Mouse (Mus musculus) cortical plate, adult 2 months (tissue): ENCODE measurements around the gene Zfp94. TPM values are rescaled to one million over a fixed set of nuclear protein-coding genes. Genes with fewer than 3 reads are reported as not detected.
A peak's percentile ranks its signal among the peaks of the same experiment; 100 is the strongest.

ENCODE experiments used
- H3K27ac ChIP-seq: fragments of 200-500 bp; 2 replicates; pipeline ENCODE4 v1.5.1; 2012; ENCODE audit warnings: low read length, control low read depth, inconsistent platforms; ENCODE audit not compliant: insufficient read depth
- H3K4me1 ChIP-seq: fragments of 200-500 bp; 2 replicates; pipeline ENCODE4 v1.6.1; 2011; ENCODE audit warnings: low read length; ENCODE audit not compliant: control insufficient read depth, insufficient read depth
- H3K4me3 ChIP-seq: fragments of 200-500 bp; 2 replicates; pipeline ENCODE4 v1.5.1; 2011; ENCODE audit warnings: mild to moderate bottlenecking, low read length, control low read depth; ENCODE audit not compliant: insufficient read depth
- CTCF ChIP-seq: fragments of 200-500 bp; IDR thresholded peaks from 2 replicates; pipeline ENCODE4 v1.5.1; 2011; ENCODE audit warnings: mild to moderate bottlenecking, control low read depth, low read length; ENCODE audit not compliant: insufficient read depth; ENCODE audit errors: extremely low read depth
- POLR2A ChIP-seq: fragments of 200-500 bp; IDR thresholded peaks from 2 replicates; pipeline ENCODE4 v1.6.1; 2011; ENCODE audit warnings: mild to moderate bottlenecking, low read length, control low read depth; ENCODE audit not compliant: insufficient read depth; ENCODE audit errors: extremely low read depth
- polyA plus RNA-seq: library from polyadenylated mRNA; depleted of rRNA; stranded (reverse); fragments of >200 nt; gene quantifications from 2 replicates; pipeline ENCODE4 v1.2.3, GENCODE M21; 2012; rRNA removed

Gene Zfp94
- polyA plus RNA-seq = 20.2 and 22.4 TPM in 2 replicates

DNA sequence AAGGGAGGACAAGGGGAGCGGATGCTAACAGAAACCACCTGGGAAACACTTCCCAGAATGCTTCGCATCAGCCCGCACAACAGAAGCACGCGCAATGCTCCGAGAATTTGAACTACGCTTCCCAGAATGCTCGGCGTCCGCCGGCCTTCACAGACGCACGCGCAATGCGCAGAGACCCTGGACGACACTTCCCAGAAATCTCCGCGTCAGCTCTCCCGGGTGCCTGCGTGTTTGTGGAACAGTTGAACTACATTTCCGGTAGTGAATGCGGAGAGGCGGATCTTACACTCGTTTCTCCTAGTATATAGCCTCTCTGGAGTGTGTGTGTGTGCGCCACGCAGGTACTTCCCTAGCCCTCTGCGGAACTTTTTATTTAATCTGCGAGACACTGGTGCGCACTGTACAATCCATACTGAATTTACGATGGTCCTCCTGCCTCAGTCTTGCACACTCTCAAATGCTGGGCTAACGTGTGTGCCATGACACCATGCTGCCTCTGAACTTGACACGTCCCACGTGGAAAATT is at the start of gene Zfp94:
Zfp94 (minus strand) TSS at position 100 of the 526 bp plus-strand sequence.
- peaks cover 4% of the 10 kb centered on the region for H3K4me1 ChIP-seq
- no peak within 1 kb of the TSS for H3K27ac ChIP-seq
- peak within 1 kb of the TSS; percentile 91 for H3K4me3 ChIP-seq
- no peak for TF ChIP-seq CTCF
- peak; percentile 85 for TF ChIP-seq POLR2A

DNA sequence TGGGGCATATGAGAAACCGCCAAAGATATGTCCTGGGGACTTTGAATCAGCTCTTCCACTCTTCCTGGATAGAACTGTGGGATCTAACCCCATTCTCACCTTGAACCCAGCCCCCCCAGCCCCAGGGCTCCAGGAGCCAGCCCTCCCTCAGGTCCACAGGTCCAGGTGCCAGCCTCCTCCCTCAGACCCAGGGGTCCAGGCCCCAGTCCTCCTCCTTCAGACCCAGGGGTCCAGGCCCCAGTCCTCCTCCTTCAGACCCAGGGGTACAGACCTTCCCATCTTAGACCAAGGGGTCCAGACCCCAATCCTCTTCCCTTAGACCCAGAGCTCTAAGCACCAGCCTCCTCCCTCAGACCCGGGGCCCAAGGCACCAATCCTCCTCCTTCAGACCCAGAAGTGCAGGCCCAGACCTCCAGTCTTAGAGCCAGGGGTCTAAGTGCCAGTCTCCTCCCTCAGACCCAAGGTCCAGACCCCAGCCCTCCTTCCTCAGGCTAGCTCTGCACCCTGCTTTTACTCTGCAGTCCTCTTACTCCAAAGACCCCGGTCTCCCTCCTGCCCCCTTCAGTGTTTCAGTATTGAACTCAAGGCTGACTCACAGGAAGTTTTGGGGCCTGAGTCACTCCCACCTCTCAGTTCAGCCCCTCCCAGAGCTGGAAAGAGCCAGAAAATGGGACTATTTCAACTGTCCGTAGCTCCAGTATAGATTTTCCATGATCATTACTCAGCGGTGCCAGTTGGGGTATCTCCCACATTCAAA is 49.0 kb upstream of the Zfp94 start:
- H3K4me1 ChIP-seq = peaks cover 1% of the 10 kb centered on the region; the same call in 1 of the 2 replicates
- no peak for TF ChIP-seq POLR2A
- no peak for TF ChIP-seq CTCF
- no peak overlapping the region for H3K4me3 ChIP-seq
- H3K27ac ChIP-seq = no peak overlapping the region

DNA sequence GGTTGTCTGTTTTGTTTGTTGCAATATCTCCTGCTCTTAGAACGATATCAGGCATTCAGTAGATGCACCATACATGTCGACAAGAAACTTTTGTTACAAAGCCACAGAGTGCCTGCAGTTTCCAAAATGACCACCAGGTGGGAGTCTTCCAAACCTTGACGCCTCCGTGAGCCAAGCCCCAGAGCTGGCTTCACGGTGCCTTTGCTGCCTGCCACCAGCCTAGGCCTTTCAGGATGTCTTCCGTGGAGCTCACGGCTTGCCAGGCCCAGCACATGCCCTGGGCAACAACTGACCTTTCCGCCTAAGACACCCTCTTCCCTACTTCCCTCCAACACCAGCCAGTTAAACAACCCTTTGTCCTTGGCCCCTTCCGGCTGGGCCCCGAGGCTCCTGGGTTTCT is 48.4 kb upstream of the Zfp94 start:
- Histone ChIP-seq H3K27ac (no peak overlapping the region), H3K4me1 (peaks cover 1% of the 10 kb centered on the region; the same call in 1 of the 2 replicates), H3K4me3 (no peak overlapping the region)
- TF ChIP-seq CTCF (peak; percentile 75), POLR2A (peak; percentile 21; the same call in 1 of the 2 replicates)

DNA sequence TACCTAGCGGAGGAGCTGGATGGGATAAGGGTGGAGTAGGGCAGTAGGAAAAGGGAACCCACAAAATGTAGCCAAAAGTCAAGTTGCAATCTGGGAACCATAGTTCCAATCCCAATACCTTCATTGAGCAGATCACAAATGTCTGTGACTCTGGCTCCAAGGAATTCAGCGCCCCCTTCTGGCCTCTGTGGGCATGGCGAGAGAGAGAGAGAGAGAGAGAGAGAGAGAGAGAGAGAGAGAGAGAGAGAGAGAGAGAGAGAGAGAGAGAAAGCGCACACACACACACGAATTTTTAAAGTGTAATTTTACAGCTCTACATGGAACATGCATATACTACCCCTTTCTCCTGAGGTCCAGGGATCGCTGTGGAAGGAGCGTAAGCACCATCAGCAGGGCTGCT is 46.8 kb upstream of the Zfp94 start:
- TF ChIP-seq CTCF = peak; percentile 28; the same call in 1 of the 2 replicates
- no peak for TF ChIP-seq POLR2A
- Histone ChIP-seq H3K27ac (no peak overlapping the region), H3K4me1 (peaks cover 1% of the 10 kb centered on the region; the same call in 1 of the 2 replicates), H3K4me3 (no peak overlapping the region)

DNA sequence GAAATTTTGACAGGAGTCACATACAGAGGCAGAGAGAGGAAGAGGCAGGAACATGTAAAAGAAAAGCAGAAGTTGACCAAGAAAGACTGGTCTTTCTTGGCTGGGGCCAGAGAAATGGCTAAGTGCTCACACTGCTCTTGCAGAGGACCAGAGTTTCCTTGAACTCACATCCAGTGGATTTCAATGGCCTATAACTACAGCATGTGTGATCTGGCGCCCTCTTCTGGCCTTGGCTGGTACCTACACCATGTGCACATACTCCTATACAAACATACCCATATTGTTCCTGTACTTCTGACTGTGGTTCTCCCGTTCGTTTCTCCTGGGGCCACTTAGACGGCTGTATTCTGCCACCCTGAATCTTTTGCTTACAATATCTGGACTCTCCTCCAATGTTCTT is 44.5 kb upstream of the Zfp94 start:
- TF ChIP-seq CTCF (no peak), POLR2A (no peak)
- no peak overlapping the region for H3K27ac ChIP-seq
- H3K4me1 ChIP-seq = peaks cover 1% of the 10 kb centered on the region; the same call in 1 of the 2 replicates
- no peak overlapping the region for H3K4me3 ChIP-seq

DNA sequence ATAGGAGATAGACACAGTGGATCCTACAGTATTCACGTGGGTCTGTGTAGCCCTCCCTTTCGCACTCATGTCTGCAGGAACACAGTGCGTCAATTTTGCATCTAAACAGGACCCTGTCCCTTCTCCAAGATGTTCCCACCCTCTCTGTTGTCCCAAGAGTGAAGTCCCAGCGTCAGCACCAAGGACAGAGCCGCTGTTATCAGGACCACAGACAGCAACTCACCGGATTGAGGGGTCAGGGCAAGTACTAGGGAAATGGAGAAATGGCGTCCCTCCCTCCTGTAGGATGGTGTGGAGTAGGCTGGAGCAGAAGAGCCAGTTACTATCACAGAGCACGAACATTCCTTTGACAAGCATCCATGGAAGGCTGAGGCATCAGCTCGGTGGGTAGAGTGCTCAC is 42.8 kb upstream of the Zfp94 start:
- H3K4me1 ChIP-seq = no peaks in the 10 kb centered on the region; the same call in 1 of the 2 replicates
- TF ChIP-seq POLR2A (no peak), CTCF (no peak)
- no peak overlapping the region for H3K4me3 ChIP-seq
- H3K27ac ChIP-seq = no peak overlapping the region

DNA sequence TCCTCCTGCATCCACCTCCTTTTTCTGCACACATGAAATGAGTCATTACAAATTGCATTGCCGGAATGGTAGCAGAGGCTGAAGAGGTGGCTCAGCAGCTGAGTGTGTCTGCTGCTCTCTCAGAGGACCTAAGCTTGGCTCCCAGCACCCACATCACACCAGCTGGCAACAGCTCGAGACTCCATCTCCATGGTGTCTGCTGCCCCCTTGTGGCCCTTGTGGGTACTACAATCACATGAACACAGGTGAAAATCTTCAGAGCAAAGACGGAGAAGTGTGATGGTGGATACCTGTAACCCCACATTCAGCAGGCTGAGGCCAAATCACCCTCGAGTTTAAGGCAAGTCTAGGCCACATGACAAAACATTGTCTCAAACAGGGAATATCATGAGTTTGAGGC is 41.4 kb upstream of the Zfp94 start:
- no peak for TF ChIP-seq POLR2A
- TF ChIP-seq CTCF = 0 out of 2 replicates have a peak, but pooled peaks have one; percentile 4
- no peak overlapping the region for H3K27ac ChIP-seq
- no peaks in the 10 kb centered on the region for H3K4me1 ChIP-seq
- H3K4me3 ChIP-seq = no peak overlapping the region

DNA sequence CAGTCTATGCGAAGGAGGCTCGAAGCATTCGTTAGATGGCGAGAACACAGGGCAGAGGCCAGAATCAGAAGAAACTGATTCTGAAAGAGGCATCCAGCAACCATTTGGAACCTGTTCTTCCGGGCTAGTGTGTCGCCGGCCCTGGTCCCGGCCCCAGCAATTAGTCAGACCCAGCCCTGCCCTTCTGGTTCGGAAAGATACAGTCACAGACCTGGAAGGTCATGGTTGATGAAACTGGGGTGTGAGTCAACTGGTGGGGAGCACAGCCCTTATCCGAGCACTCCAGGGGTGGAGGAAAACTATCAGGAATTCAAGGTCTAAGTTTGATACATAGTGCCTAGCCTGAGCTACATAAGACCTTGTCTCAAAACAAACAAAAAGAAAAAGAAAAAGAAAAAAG is 39.6 kb upstream of the Zfp94 start:
- TF ChIP-seq POLR2A (no peak), CTCF (no peak)
- H3K4me1 ChIP-seq = no peaks in the 10 kb centered on the region
- H3K4me3 ChIP-seq = no peak overlapping the region
- no peak overlapping the region for H3K27ac ChIP-seq

DNA sequence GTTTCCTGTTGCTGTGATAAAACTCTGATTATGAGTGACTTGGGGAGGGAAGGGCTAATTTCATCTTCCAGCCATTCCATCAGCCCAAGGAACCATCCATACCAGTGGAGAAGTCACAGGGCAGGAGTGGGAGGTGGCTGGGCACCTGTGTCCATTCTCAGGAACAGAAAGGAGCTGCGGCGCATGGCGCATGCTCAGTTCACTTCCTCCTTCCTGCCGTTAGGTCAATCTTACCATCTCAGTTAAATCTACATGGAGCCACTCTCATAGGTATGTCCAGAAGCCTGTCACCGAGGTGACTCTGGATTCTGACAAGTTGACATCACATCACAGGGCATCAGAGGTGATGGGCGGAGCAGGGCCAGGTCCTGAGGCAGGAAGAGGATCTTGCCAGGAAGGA is 39.2 kb upstream of the Zfp94 start:
- no peaks in the 10 kb centered on the region for H3K4me1 ChIP-seq
- no peak for TF ChIP-seq CTCF
- no peak for TF ChIP-seq POLR2A
- H3K27ac ChIP-seq = no peak overlapping the region
- H3K4me3 ChIP-seq = no peak overlapping the region

DNA sequence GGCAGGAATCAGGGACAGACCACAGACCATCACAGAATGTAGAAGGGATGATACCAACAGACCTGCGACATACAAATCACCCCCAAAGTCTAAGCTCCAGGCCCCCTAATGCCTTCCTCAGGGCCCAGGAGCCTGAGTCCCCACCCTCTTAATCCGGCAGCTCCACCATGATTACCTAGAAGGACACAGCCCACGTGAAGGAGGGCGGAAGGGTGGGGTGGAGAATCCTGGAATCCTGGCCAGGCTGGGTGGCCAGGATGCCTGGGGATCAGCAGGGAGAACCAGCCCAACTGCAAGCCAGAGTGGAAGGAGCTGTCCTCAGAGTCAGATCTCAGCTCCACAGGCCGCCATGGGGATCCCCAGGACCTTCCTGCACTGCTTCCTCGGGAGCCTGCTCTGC is 32.4 kb upstream of the Zfp94 start, which contains the start of gene Lypd5:
Lypd5 (plus strand) TSS at position 301 of the 400 bp plus-strand sequence.
- TF ChIP-seq CTCF (no peak), POLR2A (no peak)
- no peak within 1 kb of the TSS for H3K27ac ChIP-seq
- H3K4me1 ChIP-seq = no peaks in the 10 kb centered on the region
- no peak within 1 kb of the TSS for H3K4me3 ChIP-seq
